Mouse (Mus musculus) erythroblast, adult 5-6 weeks (primary cell): ENCODE measurements at regions not wholly inside any gene's neighbourhood (a gene's known extent, or its start where the extent isn't known, plus 50 kb on each side); places are given as distances from the start of the nearest gene placed in this dataset.

Source experiments
- ATAC-seq: replicated peaks from 2 replicates; pipeline ENCODE4 v1.8.0; 2016; ENCODE audit warnings: moderate number of reproducible peaks, mild to moderate bottlenecking, moderate TSS enrichment, inconsistent platforms; ENCODE audit not compliant: poor library complexity, low FRiP score, severe bottlenecking

- no peak for ATAC-seq
Observed at GRCm38 (mm10) chr17:79170690-79171089, 119.0 kb downstream of the Qpct start.

- no peak for ATAC-seq
Observed at GRCm38 (mm10) chr17:79167198-79167597, 115.5 kb downstream of the Qpct start.

GRCm38 (mm10) chr17:79164874-79165553, 113.3 kb downstream of the Qpct start:
- ATAC-seq, result no peak

GRCm38 (mm10) chr17:79163983-79164382, 112.3 kb downstream of the Qpct start:
- ATAC-seq, result no peak

- ATAC-seq, result no peak
Observed at GRCm38 (mm10) chr17:79154138-79154537, 102.4 kb downstream of the Qpct start.

GRCm38 (mm10) chr17:79152823-79153222, 101.1 kb downstream of the Qpct start:
- ATAC-seq, result no peak

GRCm38 (mm10) chr17:79147883-79148282, 96.2 kb downstream of the Qpct start:
- ATAC-seq, result no peak

GRCm38 (mm10) chr17:79144913-79145625, 93.4 kb downstream of the Qpct start:
- ATAC-seq, result no peak

GRCm38 (mm10) chr17:79143031-79143430, 91.3 kb downstream of the Qpct start:
- ATAC-seq, result no peak
